Mouse (Mus musculus): ENCODE measurements at regions not wholly inside any gene's neighbourhood (a gene's known extent, or its start where the extent isn't known, plus 50 kb on each side); places are given as distances from the start of the nearest gene placed in this dataset.

DNA sequence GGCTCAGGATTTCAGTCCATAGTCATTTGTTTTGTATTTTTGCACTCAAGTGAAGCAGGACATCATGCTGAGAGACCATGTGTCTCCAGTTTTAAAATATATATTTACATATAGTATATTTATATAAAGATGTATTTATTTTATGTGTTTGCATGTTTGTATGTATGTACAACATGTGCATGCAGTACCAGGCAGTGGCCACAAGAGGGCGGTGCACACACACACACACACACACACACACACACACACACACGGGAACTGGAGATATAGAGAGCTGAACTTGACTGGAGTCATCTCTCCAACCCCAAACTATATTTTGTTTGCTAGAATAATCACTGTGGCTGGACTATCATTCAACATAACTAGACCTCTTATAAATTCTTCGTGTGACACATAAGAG, 66.1 kb upstream of the Sec14l1 start:
- Histone ChIP-seq H3K9me3 (ENCODE audit: low read length) (no peaks in the 10 kb centered on the region), H3K36me3 (ENCODE audit: insufficient read depth, low read length) (no peaks in the 10 kb centered on the region), H3K4me1 (replicated peaks; ENCODE audit: low read depth, low read length) (peaks cover 28% of the 10 kb centered on the region), H3K4me3 (replicated peaks; ENCODE audit: low read length) (no peak overlapping the region), H3K27me3 (ENCODE audit: insufficient read depth, low read length) (no peaks in the 10 kb centered on the region)
- no peak for TF ChIP-seq POU5F1 (IDR thresholded peaks at IDR 0.05; ENCODE audit: borderline replicate concordance, low read length)
- peak; percentile 53 for TF ChIP-seq CTCF (conservative IDR thresholded peaks at IDR 0.05; ENCODE audit: low read length)

DNA sequence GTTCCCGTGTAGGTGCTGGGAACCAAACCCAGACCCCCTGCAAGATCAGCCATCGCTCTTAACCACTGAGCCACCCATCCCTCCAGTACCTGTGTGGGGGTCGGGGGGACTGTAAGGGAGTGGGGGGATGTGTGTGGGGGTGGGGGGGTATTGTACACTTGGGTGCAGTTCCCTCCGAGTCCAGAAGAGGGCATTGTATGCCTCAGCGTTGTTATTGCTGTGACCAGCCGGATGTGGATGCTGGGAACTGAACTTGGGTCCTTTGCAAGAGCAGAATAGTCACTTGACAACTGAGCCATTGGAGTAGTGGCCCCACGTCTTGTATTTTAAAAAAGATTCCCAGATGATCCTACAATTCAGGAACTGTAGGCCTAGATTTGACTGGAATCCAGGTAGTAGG, 64.2 kb upstream of the Sec14l1 start:
- no peak overlapping the region for H3K4me3 ChIP-seq (replicated peaks; ENCODE audit: low read length)
- H3K9me3 ChIP-seq (ENCODE audit: low read length), result no peaks in the 10 kb centered on the region
- H3K36me3 ChIP-seq (ENCODE audit: insufficient read depth, low read length), result no peaks in the 10 kb centered on the region
- TF ChIP-seq NANOG (IDR thresholded peaks at IDR 0.05; ENCODE audit: borderline replicate concordance, low read length) (no peak), POU5F1 (IDR thresholded peaks at IDR 0.05; ENCODE audit: borderline replicate concordance, low read length) (no peak), CTCF (conservative IDR thresholded peaks at IDR 0.05; ENCODE audit: low read length) (peak; percentile 35)
- peaks cover 24% of the 10 kb centered on the region for H3K4me1 ChIP-seq (replicated peaks; ENCODE audit: low read depth, low read length)
- no peaks in the 10 kb centered on the region for H3K27me3 ChIP-seq (ENCODE audit: insufficient read depth, low read length)

DNA sequence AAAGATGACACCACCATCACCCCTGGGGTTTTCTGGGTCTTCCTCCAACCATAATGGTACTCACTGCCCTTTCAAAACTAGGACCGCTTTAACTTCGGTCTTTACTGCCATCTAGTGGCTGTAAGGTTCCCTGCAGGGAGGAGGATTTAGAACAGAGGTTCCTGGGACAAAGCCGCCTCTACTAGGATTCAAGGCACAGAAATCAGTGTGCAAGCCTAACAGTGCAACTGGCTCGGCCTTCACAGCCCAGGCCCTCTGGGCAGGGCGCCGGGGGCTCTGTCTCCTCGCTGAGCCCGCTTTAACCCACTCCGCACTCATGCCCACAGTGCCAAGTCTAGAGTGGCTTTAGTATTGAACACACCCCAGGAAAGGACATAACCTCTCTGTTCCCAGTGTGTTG, 58.0 kb upstream of the Sec14l1 start:
- Histone ChIP-seq H3K27me3 (ENCODE audit: insufficient read depth, low read length) (no peaks in the 10 kb centered on the region), H3K9me3 (ENCODE audit: low read length) (no peaks in the 10 kb centered on the region), H3K4me3 (replicated peaks; ENCODE audit: low read length) (no peak overlapping the region), H3K4me1 (replicated peaks; ENCODE audit: low read depth, low read length) (peaks cover 25% of the 10 kb centered on the region), H3K36me3 (ENCODE audit: insufficient read depth, low read length) (no peaks in the 10 kb centered on the region)
- TF ChIP-seq CTCF (conservative IDR thresholded peaks at IDR 0.05; ENCODE audit: low read length), result peak; percentile 56
- no peak for TF ChIP-seq POU5F1 (IDR thresholded peaks at IDR 0.05; ENCODE audit: borderline replicate concordance, low read length)
- no peak for TF ChIP-seq NANOG (IDR thresholded peaks at IDR 0.05; ENCODE audit: borderline replicate concordance, low read length)

DNA sequence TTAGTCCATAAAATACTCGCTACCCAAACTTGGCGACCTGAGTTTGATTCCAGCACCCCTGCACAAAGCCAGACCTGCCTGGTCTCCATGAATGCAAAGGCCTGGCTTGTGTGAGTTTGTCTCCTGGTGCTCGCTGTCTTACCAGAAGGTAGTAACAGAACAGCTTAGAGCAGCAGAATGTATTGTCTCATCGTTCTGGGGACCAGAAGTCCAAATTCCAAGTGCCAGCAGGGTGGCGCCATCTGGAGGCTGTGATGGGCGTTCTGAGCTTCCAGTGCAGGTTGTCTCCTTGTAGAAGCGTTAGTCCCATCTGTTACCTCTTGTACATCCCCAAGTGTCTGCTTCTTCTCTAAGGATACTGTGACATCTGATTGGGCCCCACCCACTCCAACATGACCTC, 57.5 kb upstream of the Sec14l1 start:
- TF ChIP-seq CTCF (conservative IDR thresholded peaks at IDR 0.05; ENCODE audit: low read length), result peak; percentile 62
- TF ChIP-seq POU5F1 (IDR thresholded peaks at IDR 0.05; ENCODE audit: borderline replicate concordance, low read length), result no peak
- no peaks in the 10 kb centered on the region for H3K27me3 ChIP-seq (ENCODE audit: insufficient read depth, low read length)
- H3K4me3 ChIP-seq (replicated peaks; ENCODE audit: low read length), result no peak overlapping the region
- no peaks in the 10 kb centered on the region for H3K9me3 ChIP-seq (ENCODE audit: low read length)
- no peaks in the 10 kb centered on the region for H3K36me3 ChIP-seq (ENCODE audit: insufficient read depth, low read length)
- peaks cover 25% of the 10 kb centered on the region for H3K4me1 ChIP-seq (replicated peaks; ENCODE audit: low read depth, low read length)

DNA sequence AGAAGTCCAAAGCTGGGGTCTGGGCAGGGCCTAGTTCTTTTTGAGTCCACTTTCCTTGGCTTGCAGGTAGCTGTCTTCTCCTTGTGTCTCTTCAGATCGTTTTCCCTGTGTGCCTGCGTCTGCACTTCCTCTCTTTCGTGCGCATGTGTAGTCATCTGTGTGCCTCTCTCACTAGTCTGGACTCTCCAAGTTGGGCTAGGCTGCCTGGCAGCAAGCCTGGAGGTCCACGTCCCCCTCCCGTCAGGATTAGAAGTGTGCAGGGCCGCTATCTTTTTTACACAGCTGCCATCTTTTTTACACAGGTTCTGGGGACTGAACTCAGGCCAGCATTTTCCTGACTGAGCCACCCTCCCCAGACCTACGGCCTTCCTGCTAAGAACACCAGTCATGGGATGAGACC, 55.8 kb upstream of the Sec14l1 start:
- H3K27me3 ChIP-seq (ENCODE audit: insufficient read depth, low read length), result no peaks in the 10 kb centered on the region
- no peak overlapping the region for H3K4me3 ChIP-seq (replicated peaks; ENCODE audit: low read length)
- H3K36me3 ChIP-seq (ENCODE audit: insufficient read depth, low read length), result no peaks in the 10 kb centered on the region
- H3K4me1 ChIP-seq (replicated peaks; ENCODE audit: low read depth, low read length), result peaks cover 41% of the 10 kb centered on the region
- H3K9me3 ChIP-seq (ENCODE audit: low read length), result no peaks in the 10 kb centered on the region
- TF ChIP-seq NANOG (IDR thresholded peaks at IDR 0.05; ENCODE audit: borderline replicate concordance, low read length), result no peak
- TF ChIP-seq POU5F1 (IDR thresholded peaks at IDR 0.05; ENCODE audit: borderline replicate concordance, low read length), result no peak
- no peak for TF ChIP-seq CTCF (conservative IDR thresholded peaks at IDR 0.05; ENCODE audit: low read length)

DNA sequence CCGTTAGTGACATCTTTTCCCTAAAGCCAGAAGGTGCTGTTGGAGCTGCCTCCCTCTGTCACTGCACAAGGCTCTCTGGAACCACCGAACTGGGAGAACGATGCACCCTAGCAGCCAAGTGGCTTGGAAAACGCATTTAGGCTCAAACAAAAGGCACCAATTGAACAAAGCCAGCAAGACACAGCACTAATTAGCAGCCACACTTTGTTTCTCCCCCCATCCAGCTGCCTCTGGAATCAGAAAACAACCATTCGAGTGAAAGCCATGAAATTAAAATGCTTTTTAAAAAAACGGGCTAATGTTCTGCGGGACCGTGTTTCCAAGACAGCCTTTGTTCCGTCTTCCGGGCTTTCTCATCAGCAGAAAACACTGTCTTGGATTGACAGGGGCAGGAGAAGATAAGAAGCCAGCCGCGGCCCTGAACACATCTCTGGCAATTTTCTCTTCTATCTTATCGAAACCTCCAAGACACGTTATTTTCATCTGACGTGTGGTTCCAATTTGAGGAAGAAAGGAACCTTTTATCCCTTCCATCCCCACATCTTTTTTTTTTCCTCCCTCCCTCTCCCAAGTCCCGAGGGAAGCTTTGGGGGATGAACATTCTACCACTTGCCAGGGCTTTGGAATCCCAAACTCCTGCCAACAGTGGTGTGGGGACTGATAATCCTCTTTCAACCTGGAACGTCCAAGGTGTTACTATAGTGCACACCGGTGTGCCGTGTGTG, 54.8 kb upstream of the Sec14l1 start:
- H3K9me3 ChIP-seq (ENCODE audit: low read length), result no peaks in the 10 kb centered on the region
- H3K4me3 ChIP-seq (replicated peaks; ENCODE audit: low read length), result no peak overlapping the region
- peaks cover 47% of the 10 kb centered on the region for H3K4me1 ChIP-seq (replicated peaks; ENCODE audit: low read depth, low read length)
- no peaks in the 10 kb centered on the region for H3K36me3 ChIP-seq (ENCODE audit: insufficient read depth, low read length)
- no peak for TF ChIP-seq POU5F1 (IDR thresholded peaks at IDR 0.05; ENCODE audit: borderline replicate concordance, low read length)
- no peak for TF ChIP-seq CTCF (conservative IDR thresholded peaks at IDR 0.05; ENCODE audit: low read length)
- TF ChIP-seq NANOG (IDR thresholded peaks at IDR 0.05; ENCODE audit: borderline replicate concordance, low read length), result no peak
- H3K27me3 ChIP-seq (ENCODE audit: insufficient read depth, low read length), result 0 out of 2 replicates have a peak, but pooled peaks cover 2% of the 10 kb centered on the region

DNA sequence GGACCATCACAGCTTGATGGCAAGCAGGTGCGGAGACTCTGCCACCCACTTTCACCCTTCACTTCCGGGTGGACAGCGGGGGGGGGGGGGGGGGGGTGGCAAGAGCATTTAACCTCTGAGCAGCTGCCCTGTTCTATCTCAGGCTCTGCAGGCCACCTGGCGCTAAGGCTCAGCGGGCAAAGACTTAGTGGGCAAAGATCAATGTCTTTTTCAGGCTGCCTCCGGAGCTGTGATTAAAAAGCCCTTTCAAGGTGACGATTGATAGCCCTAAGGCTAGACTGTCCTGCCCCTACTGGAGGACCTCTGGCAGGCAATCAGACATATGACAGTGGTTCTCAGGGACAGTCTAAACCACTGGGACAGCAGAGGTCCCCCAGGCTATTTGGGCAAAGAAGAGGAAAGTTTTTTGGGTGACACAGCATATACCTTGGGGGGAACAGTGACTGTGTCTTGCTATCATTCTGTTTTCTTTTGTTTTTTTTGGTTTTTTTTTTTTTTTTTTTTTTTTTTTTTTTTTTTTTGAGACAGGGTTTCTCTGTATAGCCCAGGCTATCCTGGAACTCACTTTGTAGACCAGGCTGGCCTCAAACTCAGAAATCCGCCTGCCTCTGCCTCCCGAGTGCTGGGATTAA, 54.1 kb upstream of the Sec14l1 start:
- Histone ChIP-seq H3K4me3 (replicated peaks; ENCODE audit: low read length) (no peak overlapping the region), H3K36me3 (ENCODE audit: insufficient read depth, low read length) (no peaks in the 10 kb centered on the region), H3K9me3 (ENCODE audit: low read length) (no peaks in the 10 kb centered on the region), H3K4me1 (replicated peaks; ENCODE audit: low read depth, low read length) (peaks cover 47% of the 10 kb centered on the region), H3K27me3 (ENCODE audit: insufficient read depth, low read length) (0 out of 2 replicates have a peak, but pooled peaks cover 2% of the 10 kb centered on the region)
- no peak for TF ChIP-seq CTCF (conservative IDR thresholded peaks at IDR 0.05; ENCODE audit: low read length)
- no peak for TF ChIP-seq NANOG (IDR thresholded peaks at IDR 0.05; ENCODE audit: borderline replicate concordance, low read length)
- no peak for TF ChIP-seq POU5F1 (IDR thresholded peaks at IDR 0.05; ENCODE audit: borderline replicate concordance, low read length)

DNA sequence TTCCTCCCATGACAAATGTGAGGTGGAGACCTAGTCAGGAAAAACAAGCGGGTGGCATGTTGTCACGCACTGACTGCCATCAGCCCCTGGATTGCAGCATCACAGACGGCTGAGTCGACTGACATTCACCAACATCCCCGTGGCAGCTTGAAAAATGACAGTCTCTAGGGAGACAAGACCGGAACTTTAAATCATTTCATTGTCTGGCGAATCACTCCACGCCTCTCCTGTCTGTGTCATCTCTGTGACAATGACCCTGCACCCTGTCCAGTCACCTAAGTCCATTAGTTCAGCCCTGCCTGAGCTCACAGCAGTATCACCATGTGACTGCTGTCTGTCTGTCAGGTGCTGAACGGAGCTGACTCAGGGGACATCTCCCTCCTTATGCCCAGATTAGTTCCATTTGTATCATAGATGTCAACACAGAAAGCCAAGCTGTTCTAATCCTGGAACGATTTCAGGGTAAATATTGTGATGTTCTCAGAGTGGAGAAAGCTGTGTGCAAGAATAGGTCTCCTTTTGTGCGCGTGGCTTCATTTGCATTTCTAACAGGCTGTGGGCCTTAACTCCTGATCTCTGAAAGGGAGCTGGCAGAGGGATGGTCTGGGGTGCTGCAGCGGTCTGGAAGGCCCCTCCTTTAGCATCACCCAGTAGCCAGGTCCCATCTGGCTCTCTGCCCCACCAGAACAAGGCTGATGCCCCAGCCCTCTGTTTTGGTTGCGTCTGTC, 52.0 kb upstream of the Sec14l1 start:
- no peak overlapping the region for H3K4me3 ChIP-seq (replicated peaks; ENCODE audit: low read length)
- 0 out of 2 replicates have a peak, but pooled peaks cover 2% of the 10 kb centered on the region for H3K27me3 ChIP-seq (ENCODE audit: insufficient read depth, low read length)
- no peaks in the 10 kb centered on the region for H3K36me3 ChIP-seq (ENCODE audit: insufficient read depth, low read length)
- H3K4me1 ChIP-seq (replicated peaks; ENCODE audit: low read depth, low read length), result peaks cover 39% of the 10 kb centered on the region
- no peak for TF ChIP-seq NANOG (IDR thresholded peaks at IDR 0.05; ENCODE audit: borderline replicate concordance, low read length)
- no peak for TF ChIP-seq POU5F1 (IDR thresholded peaks at IDR 0.05; ENCODE audit: borderline replicate concordance, low read length)
- no peak for TF ChIP-seq CTCF (conservative IDR thresholded peaks at IDR 0.05; ENCODE audit: low read length)
- no peaks in the 10 kb centered on the region for H3K9me3 ChIP-seq (ENCODE audit: low read length)

All from E14TG2a.4 (cell line).